Comparison of ENCODE assay signal across 8 mouse cellular contexts in genomic region chr1:167306451-167307240, GRCm38 (mm10). TPM values are rescaled to one million over a fixed set of nuclear protein-coding genes. Genes with fewer than 3 reads are reported as not detected.
DNase-seq lines count a peak whose midpoint lies in the region; TF ChIP-seq lines count a peak whose summit lies in the region.

No protein-coding gene starts in this region.

- DNase-seq in gastrocnemius, adult 2 months = peak; percentile 32
- no peak for DNase-seq in gastrocnemius, adult 8-10 months (ENCODE audit: low spot score in 2 of 2)
- peak; percentile 89 for DNase-seq in adrenal gland, postnatal 14 days
- peak; percentile 31 to 44 for DNase-seq in layer of hippocampus, postnatal 10 days (ENCODE audit: low spot score in 2 of 2)
- peak; percentile 76 for DNase-seq in thymus, postnatal 0 days (ENCODE audit: low spot score)

- H3K4me2 ChIP-seq in myocyte (ENCODE audit: low read depth) = peak overlapping the region; percentile 72

- peaks cover 39% of the 10 kb centered on the region for H3K79me2 ChIP-seq in C2C12 (ENCODE audit: control insufficient read depth, insufficient read depth)
- peaks cover 21% of the 10 kb centered on the region for H3K79me2 ChIP-seq in myocyte (ENCODE audit: control insufficient read depth, insufficient read depth)

- H3K27me3 ChIP-seq in C2C12 (ENCODE audit: control insufficient read depth, insufficient read depth, insufficient read length) (no peaks in the 10 kb centered on the region), myocyte (ENCODE audit: control insufficient read depth, insufficient read depth, insufficient read length) (no peaks in the 10 kb centered on the region)

- no peak overlapping the region for H3ac ChIP-seq in C2C12 (ENCODE audit: control insufficient read depth, insufficient read length, low read depth)
- no peak overlapping the region for H3ac ChIP-seq in myocyte (ENCODE audit: control insufficient read depth, insufficient read length)

- TF ChIP-seq POLR2A in embryonic fibroblast, embryonic 13.5 days (IDR thresholded peaks at IDR 0.05; ENCODE audit: low read depth, low read length) = peak; percentile 9; the same call in 1 of the 2 replicates
- no peak for TF ChIP-seq POLR2A in myocyte (IDR thresholded peaks at IDR 0.05; ENCODE audit: insufficient read length, low read depth)

- peaks cover 17% of the 10 kb centered on the region for H3K79me3 ChIP-seq in C2C12 (ENCODE audit: low read depth)

- H3K36me3 ChIP-seq in C2C12 (ENCODE audit: control insufficient read depth, insufficient read depth) (no peaks in the 10 kb centered on the region), myocyte (ENCODE audit: control insufficient read depth, insufficient read depth) (no peaks in the 10 kb centered on the region)

- H3K4me1 ChIP-seq in embryonic fibroblast, embryonic 13.5 days (ENCODE audit: control insufficient read depth, insufficient read depth, low read length) = no peaks in the 10 kb centered on the region

- intact Hi-C loops in gastrocnemius, adult 2 months (cut with DNase I) = loop anchor here (5.0 kb wide), 1 partner anchor 34 kb away; no protein-coding TSS in a partner anchor

- peak; percentile 56 for TF ChIP-seq CTCF in gastrocnemius, adult 2 months (IDR thresholded peaks at IDR 0.05)
- peak; percentile 45 for TF ChIP-seq CTCF in C2C12 (IDR thresholded peaks at IDR 0.05; ENCODE audit: control insufficient read depth, insufficient read depth, insufficient read length)
- TF ChIP-seq CTCF in embryonic fibroblast, embryonic 13.5 days (IDR thresholded peaks at IDR 0.05; ENCODE audit: borderline replicate concordance, insufficient read depth, low read length) = peak; percentile 33; the same call in 1 of the 2 replicates

- H3K4me3 ChIP-seq in gastrocnemius, adult 2 months = no peak overlapping the region
- H3K4me3 ChIP-seq in C2C12 (ENCODE audit: insufficient read depth, poor library complexity, severe bottlenecking) (no peak overlapping the region), myocyte (no peak overlapping the region)
- H3K4me3 ChIP-seq in embryonic fibroblast, embryonic 13.5 days (ENCODE audit: insufficient read depth, low read length) = no peak overlapping the region

- H3K27ac ChIP-seq in gastrocnemius, adult 2 months = no peak overlapping the region
- no peak overlapping the region for H3K27ac ChIP-seq in embryonic fibroblast, embryonic 13.5 days (ENCODE audit: insufficient read depth, low read length)

TF ChIP-seq in C2C12, 6 proteins besides CTCF, POLR2A, EP300 and RAD21:
- TF ChIP-seq MYOG (IDR thresholded peaks at IDR 0.05; ENCODE audit: control insufficient read depth, extremely low read depth, insufficient read length) (no peak), CEBPB (IDR thresholded peaks at IDR 0.05; ENCODE audit: low read depth) (no peak), MYOD1 (IDR thresholded peaks at IDR 0.05; ENCODE audit: control insufficient read depth, insufficient read length, low read depth) (no peak), USF1 (IDR thresholded peaks at IDR 0.05; ENCODE audit: low read depth) (no peak), MAX (IDR thresholded peaks at IDR 0.05) (no peak), FOSL1 (IDR thresholded peaks at IDR 0.05; ENCODE audit: insufficient read depth, low read length, poor library complexity, severe bottlenecking) (no peak)

TF ChIP-seq in myocyte, 11 proteins besides CTCF, POLR2A, EP300 and RAD21:
- TF ChIP-seq E2F4 (IDR thresholded peaks at IDR 0.05; ENCODE audit: insufficient read depth) (no peak), MYOG (IDR thresholded peaks at IDR 0.05; ENCODE audit: control insufficient read depth in 1 of 3, insufficient read depth in 1 of 3, insufficient read length in 2 of 3, low read depth in 2 of 3) (no peak), TCF3 (IDR thresholded peaks at IDR 0.05; ENCODE audit: insufficient read length, low read depth) (no peak), MYOD1 (IDR thresholded peaks at IDR 0.05; ENCODE audit: control insufficient read depth in 1 of 3, insufficient read length in 2 of 3, low read depth in 2 of 3) (no peak), USF1 (IDR thresholded peaks at IDR 0.05; ENCODE audit: low read depth) (no peak), REST (IDR thresholded peaks at IDR 0.05; ENCODE audit: insufficient read depth, insufficient read length) (no peak), MAX (IDR thresholded peaks at IDR 0.05; ENCODE audit: low read depth) (no peak), CEBPB (IDR thresholded peaks at IDR 0.05; ENCODE audit: insufficient read depth, poor library complexity, severe bottlenecking) (no peak)

RNA-seq across cellular contexts. Expression of gene Tmco1, which starts 1.5 kb away (rescaled TPM):
- total RNA-seq in gastrocnemius, adult 2 months (2021) = 10 to 100 TPM; 33.2 to 40.4 TPM
- total RNA-seq in gastrocnemius, adult 8-10 months (2022) = 10 to 100 TPM; 36.6 to 41.4 (median 38.9) TPM
- 59.8 TPM for polyA plus RNA-seq in C2C12 (2012; fragmentation: generic; extraction: Trizol)
- total RNA-seq in adrenal gland, postnatal 14 days (2021) = 109 and 120 TPM in 2 replicates
- 81.7 and 105 TPM in 2 replicates for polyA plus RNA-seq in embryonic fibroblast, embryonic 13.5 days (2011; ENCODE audit: insufficient read length, low read depth, missing spikeins)
- 10 to 100 TPM; 38.4 to 45.1 TPM for total RNA-seq in layer of hippocampus, postnatal 10 days (2021)
- 57.2 TPM for polyA plus RNA-seq in myocyte (2012; fragmentation: generic; extraction: Trizol)
- 91.4 and 98.8 TPM in 2 replicates for polyA plus RNA-seq in thymus, postnatal 0 days (2015; fragmentation: Nextera tagmentation; extraction: Ambion mirVana)

RNA-seq across cellular contexts. Expression of gene Uck2, which starts 21.5 kb away (rescaled TPM):
- 10 to 100 TPM; 14.1 to 22.4 TPM for total RNA-seq in gastrocnemius, adult 2 months (2021)
- total RNA-seq in gastrocnemius, adult 8-10 months (2022) = 10 to 100 TPM; 14.2 to 17.6 (median 16.4) TPM
- polyA plus RNA-seq in C2C12 (2012; fragmentation: generic; extraction: Trizol) (104 TPM), myocyte (2012; fragmentation: generic; extraction: Trizol) (66.7 TPM)
- 65.8 and 74.6 TPM in 2 replicates for total RNA-seq in adrenal gland, postnatal 14 days (2021)
- 132 and 164 TPM in 2 replicates for polyA plus RNA-seq in embryonic fibroblast, embryonic 13.5 days (2011; ENCODE audit: insufficient read length, low read depth, missing spikeins)
- 10 to 100 TPM; 69.5 to 69.9 TPM for total RNA-seq in layer of hippocampus, postnatal 10 days (2021)
- 165 and 193 TPM in 2 replicates for polyA plus RNA-seq in thymus, postnatal 0 days (2015; fragmentation: Nextera tagmentation; extraction: Ambion mirVana)

RNA-seq across cellular contexts. Expression of gene Aldh9a1, which starts 43.1 kb away (rescaled TPM):
- 1 to 10 TPM; 4.1 to 5.8 TPM for total RNA-seq in gastrocnemius, adult 2 months (2021)
- 1 to 10 TPM; 1.5 to 4.5 (median 3.4) TPM for total RNA-seq in gastrocnemius, adult 8-10 months (2022)
- polyA plus RNA-seq in C2C12 (2012; fragmentation: generic; extraction: Trizol) (29.4 TPM), myocyte (2012; fragmentation: generic; extraction: Trizol) (17.6 TPM)
- 56.9 and 59.4 TPM in 2 replicates for total RNA-seq in adrenal gland, postnatal 14 days (2021)
- polyA plus RNA-seq in embryonic fibroblast, embryonic 13.5 days (2011; ENCODE audit: insufficient read length, low read depth, missing spikeins) = 18.2 and 22.9 TPM in 2 replicates
- 10 to 100 TPM; 24.5 to 27.8 TPM for total RNA-seq in layer of hippocampus, postnatal 10 days (2021)
- polyA plus RNA-seq in thymus, postnatal 0 days (2015; fragmentation: Nextera tagmentation; extraction: Ambion mirVana) = 66.9 and 68.6 TPM in 2 replicates

Comparison
In these comparisons a context has a peak if more than half of its experiments do, and no peak if none do; other contexts are left out.
1. DNase-seq: peak in gastrocnemius, adult 2 months (single experiment), adrenal gland, postnatal 14 days (single experiment), layer of hippocampus, postnatal 10 days (2 of 2) and thymus, postnatal 0 days (single experiment); none in gastrocnemius, adult 8-10 months (0 of 2).
2. Peak in every context shown above with its lines, with median percentiles within 50 percentile points of each other: CTCF ChIP-seq.